Mouse (Mus musculus) bone marrow, adult 2 months (tissue): ENCODE measurements around the gene Barx2. TPM values are rescaled to one million over a fixed set of nuclear protein-coding genes. Genes with fewer than 3 reads are reported as not detected.

Experiments
- H3K27ac ChIP-seq: fragments of 200-500 bp; 2 replicates; pipeline ENCODE4 v1.5.1; 2012; ENCODE audit warnings: low read depth, mild to moderate bottlenecking, control low read depth, inconsistent platforms, low read length; ENCODE audit not compliant: control insufficient read depth, poor library complexity, insufficient read depth
- H3K4me1 ChIP-seq: fragments of 200-500 bp; 2 replicates; pipeline ENCODE4 v1.6.1; 2011; ENCODE audit warnings: low read length; ENCODE audit not compliant: control insufficient read depth, insufficient read depth
- H3K4me3 ChIP-seq: fragments of 200-500 bp; replicated peaks from 2 replicates; pipeline ENCODE3; 2011; ENCODE audit warnings: mild to moderate bottlenecking, low read depth, low read length, control low read depth; ENCODE audit not compliant: control insufficient read depth
- CTCF ChIP-seq: fragments of 200-500 bp; IDR thresholded peaks from 2 replicates; pipeline ENCODE4 v1.5.1; 2011; ENCODE audit warnings: low read length, control low read depth; ENCODE audit not compliant: control insufficient read depth, insufficient read depth
- POLR2A ChIP-seq: fragments of 200-500 bp; IDR thresholded peaks from 2 replicates; pipeline ENCODE4 v1.6.1; 2011; ENCODE audit warnings: low read depth, mild to moderate bottlenecking, control low read depth, low read length, borderline replicate concordance; ENCODE audit not compliant: control insufficient read depth
- WGBS: fragments of 180-500 bp; shearing (Covaris S2); methylation state at CpG from one replicate; pipeline ENCODE4 v1.1.7; 2018; 5-methylcytosine and 5-hydroxymethylcytosine counted together
- polyA plus RNA-seq: library from polyadenylated mRNA; stranded (reverse); fragments of >200 nt; gene quantifications from 2 replicates; pipeline ENCODE4 v1.2.4, GENCODE M21; 2011; ENCODE audit warnings: low replicate concordance; ENCODE audit not compliant: missing spikeins, insufficient read depth, insufficient read length

Barx2 gene
- polyA plus RNA-seq, 1 experiment, result 0.77 TPM

DNA sequence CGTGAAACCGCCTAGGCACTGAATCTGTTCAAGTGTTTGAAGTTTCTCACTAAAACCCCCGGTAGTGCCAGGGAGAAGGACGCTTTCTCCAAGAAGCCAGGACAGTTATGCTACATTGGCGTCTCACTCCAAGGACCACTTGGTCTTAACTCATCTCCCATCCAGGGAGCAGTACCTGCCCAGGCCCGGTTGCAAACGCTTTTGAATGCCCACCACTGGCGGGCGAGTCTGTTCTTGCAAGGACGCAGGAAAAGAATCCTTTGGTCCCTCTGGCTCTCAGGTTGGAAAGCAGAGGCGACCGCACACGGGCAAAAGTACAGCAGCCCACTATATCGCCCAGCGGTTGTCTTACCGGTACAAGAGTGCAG is 725 bp downstream of the Barx2 start:
- no peak overlapping the region for H3K4me3 ChIP-seq
- TF ChIP-seq POLR2A, result no peak
- no peak for TF ChIP-seq CTCF
- no peaks in the 10 kb centered on the region for H3K4me1 ChIP-seq
- H3K27ac ChIP-seq, result no peak overlapping the region; the same call in 1 of the 2 replicates
- 8% methylated on average over 16 of the region's 16 CpGs for WGBS

DNA sequence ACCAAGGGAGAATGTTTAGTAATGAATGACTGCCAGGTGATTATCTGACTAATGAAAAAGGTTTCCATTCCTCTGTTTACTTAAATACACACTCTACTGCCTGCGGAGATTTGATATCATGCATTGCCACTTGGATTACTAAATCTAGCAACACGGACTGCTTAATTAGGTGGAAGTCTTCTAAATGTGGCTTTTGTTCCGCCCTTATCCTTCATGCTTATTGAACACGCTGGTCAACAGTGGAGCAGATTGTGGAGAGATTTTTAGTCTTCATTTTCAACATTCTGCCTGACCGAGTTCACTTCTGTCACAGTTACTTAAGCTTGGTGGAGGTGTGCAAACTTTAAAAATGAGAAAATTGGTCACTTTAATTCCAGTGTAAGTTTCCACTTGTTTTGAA is 3.0 kb downstream of the Barx2 start:
- no peak overlapping the region for H3K27ac ChIP-seq
- H3K4me3 ChIP-seq, result no peak overlapping the region
- no peaks in the 10 kb centered on the region for H3K4me1 ChIP-seq
- no peak for TF ChIP-seq POLR2A
- TF ChIP-seq CTCF, result no peak
- 70% methylated on average over 5 of the region's 5 CpGs for WGBS

DNA sequence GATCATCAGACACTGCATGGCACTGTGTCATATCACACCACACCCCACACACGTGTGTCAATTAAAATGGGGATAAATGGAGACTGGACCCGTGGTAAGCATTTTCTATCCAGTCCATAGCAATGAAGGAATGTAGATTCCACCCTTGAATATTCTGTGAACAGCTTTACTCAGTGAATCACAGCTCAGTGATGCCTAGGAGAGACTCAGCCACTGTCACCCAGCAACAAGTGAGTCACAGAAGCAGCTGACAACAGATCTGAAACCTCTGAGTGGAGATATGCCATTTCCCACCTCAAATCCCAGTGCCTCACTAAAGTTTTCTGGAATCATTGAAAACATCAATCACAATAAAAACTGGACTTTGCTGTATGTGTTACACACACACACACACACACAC is 11.5 kb downstream of the Barx2 start:
- Histone ChIP-seq H3K4me1 (no peaks in the 10 kb centered on the region), H3K27ac (no peak overlapping the region), H3K4me3 (no peak overlapping the region)
- no peak for TF ChIP-seq POLR2A
- no peak for TF ChIP-seq CTCF
- WGBS, result 75% methylated on average over 2 of the region's 2 CpGs

DNA sequence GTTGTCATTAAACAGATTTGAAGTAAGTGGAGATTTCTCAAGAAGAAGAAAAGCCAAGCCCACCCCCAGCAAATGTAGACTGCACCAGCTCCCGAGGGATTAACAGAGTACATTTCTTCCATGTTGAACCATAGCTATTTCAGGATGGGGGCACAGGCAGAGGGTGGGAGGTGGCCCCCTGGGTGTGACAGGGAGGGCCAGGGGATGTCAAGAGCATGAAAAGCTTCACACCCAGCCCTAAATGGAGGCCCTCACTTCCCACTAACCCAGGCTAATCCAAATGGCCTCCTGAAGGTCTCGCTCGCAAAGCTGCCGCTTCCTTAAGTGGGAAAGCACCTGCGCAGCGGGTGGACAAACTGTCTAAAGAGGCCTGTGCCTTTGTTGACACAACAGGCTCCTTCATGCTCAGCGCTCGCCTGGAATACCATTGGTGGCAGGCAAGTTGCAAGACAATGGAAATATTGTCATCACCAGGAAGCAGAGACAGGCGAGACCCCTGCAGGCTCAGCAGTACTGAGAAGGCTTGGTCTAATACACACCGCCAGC is 18.4 kb downstream of the Barx2 start:
- WGBS, result 79% methylated on average over 10 of the region's 10 CpGs
- Histone ChIP-seq H3K4me1 (no peaks in the 10 kb centered on the region), H3K27ac (no peak overlapping the region), H3K4me3 (no peak overlapping the region)
- TF ChIP-seq POLR2A (no peak), CTCF (no peak)

DNA sequence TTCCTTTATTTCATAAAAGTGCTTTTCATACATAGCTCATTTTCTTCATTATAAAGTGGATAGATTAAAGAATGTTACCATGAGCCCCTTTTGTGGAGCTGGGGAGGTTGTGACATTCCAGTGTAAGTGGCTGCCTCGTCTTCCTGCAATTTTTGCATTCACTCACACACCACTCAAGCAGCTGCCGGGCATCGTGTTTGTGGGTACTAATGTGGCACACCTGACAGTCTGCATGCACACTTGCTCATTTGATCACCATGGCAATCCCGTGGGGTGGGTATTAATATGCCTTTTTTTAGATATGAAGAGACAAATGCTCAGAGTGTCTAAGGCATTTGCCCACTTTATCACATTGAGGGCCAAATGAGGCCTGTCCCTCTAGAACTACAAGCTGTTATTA is 24.9 kb downstream of the Barx2 start:
- TF ChIP-seq POLR2A, result no peak
- TF ChIP-seq CTCF, result no peak
- H3K4me3 ChIP-seq, result no peak overlapping the region
- WGBS, result 75% methylated on average over 4 of the region's 4 CpGs

DNA sequence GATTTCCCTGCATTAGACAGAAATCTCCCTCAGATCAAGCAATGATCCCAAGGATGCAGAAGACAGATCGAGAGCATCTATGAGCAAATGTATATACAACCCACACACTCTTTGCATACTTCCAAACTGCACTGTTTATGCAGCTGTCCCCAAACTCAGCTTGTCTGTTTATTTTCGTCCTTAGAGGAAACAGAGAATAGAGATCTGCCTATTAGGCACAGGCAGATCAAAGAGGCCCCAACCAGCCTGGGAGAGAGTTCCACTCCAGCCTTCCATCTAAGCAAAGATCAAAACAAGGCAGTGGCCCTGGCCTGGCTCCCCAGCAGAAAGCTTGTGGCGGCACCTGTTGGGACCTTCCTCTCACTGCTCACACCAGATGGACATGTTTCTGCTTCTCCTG is 27.0 kb downstream of the Barx2 start:
- Histone ChIP-seq H3K27ac (no peak overlapping the region), H3K4me1 (no peaks in the 10 kb centered on the region)
- WGBS, result 50% methylated on average over 3 of the region's 3 CpGs

More for the DNA sequence above, 24.9 kb downstream of the Barx2 start:
- H3K27ac ChIP-seq, result no peak overlapping the region
- H3K4me1 ChIP-seq, result no peaks in the 10 kb centered on the region

DNA sequence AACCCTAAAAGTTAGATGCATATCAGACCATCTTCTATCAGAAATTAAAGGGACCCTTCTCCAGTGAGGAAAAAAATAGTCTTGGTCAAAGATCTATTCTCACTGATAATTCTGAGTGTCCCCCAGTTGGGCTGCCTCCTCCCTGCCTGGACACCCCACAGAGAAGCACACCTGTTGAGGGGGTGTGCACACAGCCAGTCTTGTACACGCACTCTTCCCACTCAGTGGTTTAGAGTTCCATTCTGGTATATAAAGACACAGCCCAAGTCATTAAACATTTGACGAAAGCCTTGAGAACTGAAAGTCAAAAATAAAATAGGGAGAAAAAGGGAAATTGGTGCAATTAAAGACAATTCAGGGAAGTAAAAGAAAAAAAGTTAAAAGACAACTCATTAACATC is 30.9 kb downstream of the Barx2 start:
- Histone ChIP-seq H3K4me1 (no peaks in the 10 kb centered on the region), H3K27ac (no peak overlapping the region), H3K4me3 (no peak overlapping the region)
- WGBS, result 73% methylated on average over 2 of the region's 2 CpGs
- no peak for TF ChIP-seq CTCF
- no peak for TF ChIP-seq POLR2A

More for the DNA sequence above, 27.0 kb downstream of the Barx2 start:
- H3K4me3 ChIP-seq, result no peak overlapping the region
- TF ChIP-seq POLR2A (no peak), CTCF (no peak)

DNA sequence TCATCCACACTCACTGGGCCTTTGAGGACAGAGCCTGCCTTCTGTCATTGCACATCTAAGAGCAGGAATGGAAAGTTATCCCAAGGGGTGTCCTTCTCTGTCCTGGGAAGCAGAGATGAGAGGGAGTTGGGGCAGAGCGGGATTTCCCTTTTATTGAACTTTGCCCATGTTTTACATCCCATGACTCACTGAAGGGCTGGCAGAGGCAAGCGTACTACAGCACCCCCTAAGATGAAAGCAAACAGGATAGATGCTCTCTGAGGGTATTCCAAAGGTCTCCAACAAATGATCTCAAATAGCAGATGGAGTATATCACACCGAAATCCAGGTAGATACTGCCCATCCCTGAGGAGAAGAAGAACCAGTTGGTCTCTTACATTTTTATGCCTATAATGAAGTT is 37.7 kb downstream of the Barx2 start:
- no peak overlapping the region for H3K27ac ChIP-seq
- TF ChIP-seq CTCF (no peak), POLR2A (no peak)
- no peak overlapping the region for H3K4me3 ChIP-seq
- WGBS, result 83% methylated on average over 3 of the region's 3 CpGs
- no peaks in the 10 kb centered on the region for H3K4me1 ChIP-seq

DNA sequence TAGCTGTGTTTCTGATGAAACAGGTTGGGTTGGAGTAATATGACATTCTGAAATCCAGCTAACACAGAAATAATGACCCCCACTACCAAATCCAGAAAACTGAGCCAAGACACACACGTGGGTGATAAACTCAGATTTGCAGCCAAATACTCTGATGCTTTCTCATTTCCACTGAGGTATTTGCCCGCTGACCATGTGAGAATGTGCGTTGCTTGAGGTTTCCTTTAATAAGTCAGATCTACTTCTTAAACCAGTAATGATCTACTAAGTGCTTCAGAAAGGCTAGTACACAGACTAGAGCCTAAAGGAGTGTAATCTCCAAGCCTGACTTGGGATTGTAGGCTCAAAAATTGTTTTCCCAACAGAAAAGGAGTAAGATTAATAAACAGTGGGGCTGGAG is 39.0 kb downstream of the Barx2 start:
- Histone ChIP-seq H3K4me3 (no peak overlapping the region), H3K27ac (no peak overlapping the region), H3K4me1 (no peaks in the 10 kb centered on the region)
- 71% methylated on average over 3 of the region's 3 CpGs for WGBS
- TF ChIP-seq CTCF (no peak), POLR2A (no peak)

DNA sequence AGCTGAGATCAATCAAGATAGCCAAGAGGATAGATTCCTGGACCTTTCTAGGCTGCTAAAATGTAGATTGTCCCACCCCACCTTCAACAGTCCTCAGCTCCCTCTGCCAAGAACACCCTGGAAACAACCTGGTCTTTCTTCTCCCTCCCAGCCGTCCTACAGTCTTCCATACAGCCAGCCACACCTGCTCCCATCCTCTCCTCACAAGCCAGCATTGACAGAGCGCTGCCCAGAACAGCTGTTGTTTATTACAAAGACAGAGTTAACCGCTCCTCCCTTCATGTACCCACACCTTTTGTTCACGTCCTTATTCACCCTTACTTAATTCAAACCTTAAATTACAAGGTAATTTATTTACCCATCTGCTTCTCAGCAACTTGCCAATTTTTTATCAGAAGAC is 41.9 kb downstream of the Barx2 start:
- Histone ChIP-seq H3K27ac (no peak overlapping the region), H3K4me1 (no peaks in the 10 kb centered on the region), H3K4me3 (no peak overlapping the region)
- TF ChIP-seq CTCF (no peak), POLR2A (no peak)
- 76% methylated on average over 4 of the region's 4 CpGs for WGBS
